Mouse (Mus musculus): ENCODE measurements around the gene Rnase4. TPM values are rescaled to one million over a fixed set of nuclear protein-coding genes. Genes with fewer than 3 reads are reported as not detected.

The Rnase4 gene
- 10 to 100 TPM; 15.1 to 16.7 TPM for total RNA-seq (2021)
- long read RNA-seq, transcript Rnase4-201 (2 exons, 1,518 nt), result major isoform, 8 of 8 reads
- long read RNA-seq, partial matches to known transcripts, result 0 of 8 reads
- long read RNA-seq, other reads (novel, unspliced or antisense), result 0 of 8 reads

DNA sequence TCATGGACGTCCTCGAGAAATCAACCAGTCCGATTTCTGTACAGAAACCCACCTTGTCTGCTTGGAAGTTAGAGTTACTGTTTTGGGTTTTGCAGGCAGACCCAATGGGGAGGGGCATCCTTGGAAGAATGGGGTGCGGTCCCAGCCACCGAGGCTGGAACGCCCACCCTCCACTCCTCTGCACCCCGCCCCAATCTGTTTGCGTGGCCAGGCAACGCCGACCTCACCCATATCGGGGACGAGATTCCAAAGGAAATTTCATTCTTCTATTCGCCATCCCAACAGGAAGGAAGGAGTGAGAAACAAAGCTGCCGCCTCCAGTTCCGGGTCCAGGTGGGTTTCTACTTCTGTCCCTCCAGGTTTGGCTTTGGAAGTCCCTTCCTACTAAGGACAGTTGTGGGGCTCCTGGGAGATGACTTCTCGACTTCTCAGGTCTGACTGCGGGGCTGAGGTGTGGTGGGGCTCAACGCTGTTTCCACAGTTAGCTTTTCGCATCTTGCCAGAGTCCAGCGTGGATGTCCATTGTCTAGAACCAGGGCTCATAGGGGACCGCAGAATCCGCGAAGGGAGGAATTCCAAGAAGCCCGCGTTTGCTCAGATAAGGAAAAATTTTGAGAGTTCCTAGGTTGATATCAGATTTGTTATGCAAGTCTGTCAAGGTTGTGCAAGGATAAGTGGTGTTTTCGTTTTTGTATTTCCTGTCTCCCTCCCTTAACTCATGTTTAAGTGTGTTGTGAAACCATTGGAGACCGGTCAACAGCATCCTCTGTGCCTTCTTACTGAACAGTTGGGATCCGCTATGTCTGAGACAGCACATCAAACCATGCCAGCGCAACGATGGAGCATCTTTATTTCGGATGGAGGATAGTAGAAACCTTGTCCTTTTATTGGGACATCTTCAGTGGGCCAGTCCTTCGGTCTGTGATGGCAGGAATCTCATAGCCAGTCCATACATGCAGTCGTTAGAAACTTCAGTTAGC lies at the start of gene Rnase4, which contains the start of gene Ang:
Gene Rnase4, plus strand, starts transcription at position 157 of the 980 bp plus-strand sequence.
Gene Ang, plus strand, starts transcription at position 230 of the 980 bp plus-strand sequence.
- DNase-seq (ENCODE audit: low spot score in 2 of 2), result no peak

DNA sequence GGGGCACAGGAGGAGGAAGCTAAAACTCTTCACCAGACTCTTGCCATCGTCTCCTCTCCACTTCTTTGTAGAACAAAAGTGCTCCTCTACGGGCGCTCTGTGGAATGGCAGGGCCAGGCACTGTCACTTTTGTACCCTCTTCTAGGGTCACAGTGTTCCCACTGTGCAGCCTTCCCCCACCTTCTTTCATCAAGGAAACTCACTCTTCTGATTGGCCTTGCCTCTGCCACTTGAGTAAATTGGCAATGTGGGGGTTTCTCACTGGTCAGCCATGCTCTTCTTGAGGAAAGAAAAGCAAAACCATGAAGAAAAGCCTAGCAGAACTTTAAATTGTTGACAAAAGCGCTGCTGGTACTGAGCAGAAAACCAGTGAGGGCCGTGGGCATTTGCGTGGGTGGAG lies 49.1 kb upstream of the Rnase4 start, which contains the start of gene Rnase9:
Gene Rnase9, minus strand, starts transcription at position 101 of the 400 bp plus-strand sequence.
- no peak for DNase-seq (ENCODE audit: low spot score in 2 of 2)

DNA sequence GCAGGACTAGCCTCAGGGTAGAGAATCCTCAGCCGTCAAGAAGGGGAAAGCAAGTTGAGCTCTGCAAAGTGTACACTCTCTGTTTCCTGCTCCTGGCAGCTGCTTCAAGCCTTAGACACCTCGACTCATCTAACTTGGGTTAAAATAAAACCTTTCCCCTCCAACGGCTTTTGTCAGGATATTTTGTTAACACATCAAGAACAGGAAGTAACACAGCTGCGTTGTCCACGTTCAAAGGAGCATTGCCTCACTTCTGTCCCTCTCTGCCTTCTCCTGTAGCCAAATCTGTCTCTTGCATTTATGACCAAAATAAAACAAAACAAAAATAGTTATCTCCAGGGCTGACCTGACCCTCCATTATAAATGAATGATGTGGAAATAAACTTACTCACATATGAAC lies 43.0 kb upstream of the Rnase4 start:
- no peak for DNase-seq (ENCODE audit: low spot score in 2 of 2)

DNA sequence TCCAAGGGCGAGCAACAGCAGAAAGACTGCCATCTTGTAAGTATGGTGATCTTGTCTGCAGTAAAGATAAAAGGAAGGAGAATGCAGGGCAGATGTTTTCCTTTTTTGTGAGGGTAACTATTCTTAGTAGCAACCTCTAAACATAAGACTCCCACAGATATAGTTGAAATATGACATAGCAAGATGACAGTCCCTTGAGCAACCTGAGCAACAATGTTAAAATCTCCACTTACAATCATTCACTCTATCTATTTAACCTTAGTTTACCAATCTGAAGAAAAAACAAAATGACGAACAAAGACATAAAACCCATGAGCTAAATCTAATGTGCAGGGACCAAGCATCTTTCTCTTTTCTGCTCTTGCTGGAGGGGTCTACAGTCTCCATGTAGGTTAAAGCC lies 40.8 kb upstream of the Rnase4 start, which contains the start of gene Rnase11:
Gene Rnase11, minus strand, starts transcription at position 101 of the 400 bp plus-strand sequence.
- DNase-seq (ENCODE audit: low spot score in 2 of 2), result no peak

DNA sequence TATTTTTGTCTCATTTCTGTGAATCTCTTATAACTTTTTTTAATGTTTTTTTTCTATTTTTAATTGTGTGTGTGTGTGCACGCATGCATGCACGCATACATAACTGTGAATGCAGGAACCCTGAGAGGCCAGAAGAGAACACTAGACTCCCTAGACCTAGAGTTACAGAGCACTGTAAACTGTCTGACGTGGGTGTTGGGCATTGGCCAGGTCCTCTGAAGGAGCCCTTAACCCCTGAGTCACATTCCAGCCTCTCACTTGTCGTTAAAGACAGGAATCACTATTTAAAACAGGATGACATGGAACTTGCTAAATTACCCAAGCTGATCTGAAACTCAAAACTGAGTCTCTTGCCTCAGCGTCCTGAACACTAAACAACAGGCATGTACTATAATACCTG lies 38.9 kb upstream of the Rnase4 start:
- no peak for DNase-seq (ENCODE audit: low spot score in 2 of 2)

DNA sequence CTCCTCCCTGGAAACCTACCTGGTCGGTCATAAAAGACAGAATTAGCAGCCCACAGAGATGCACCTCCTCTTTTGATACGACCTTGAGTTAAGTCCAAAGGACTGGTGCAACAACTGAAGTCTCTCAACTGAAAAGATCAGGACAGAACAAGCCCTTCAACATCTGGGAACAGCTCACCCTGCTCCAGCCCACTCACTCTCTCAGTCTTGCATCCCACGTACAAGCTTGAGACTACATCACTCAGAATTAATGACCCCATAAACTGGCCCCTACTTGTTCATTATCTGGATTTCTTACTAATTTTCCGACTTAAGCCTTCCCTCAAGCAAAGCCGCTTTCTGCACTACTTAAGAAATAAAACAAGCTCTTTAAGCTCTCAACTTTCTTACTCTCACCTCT lies 37.7 kb upstream of the Rnase4 start:
- DNase-seq (ENCODE audit: low spot score in 2 of 2), result no peak

DNA sequence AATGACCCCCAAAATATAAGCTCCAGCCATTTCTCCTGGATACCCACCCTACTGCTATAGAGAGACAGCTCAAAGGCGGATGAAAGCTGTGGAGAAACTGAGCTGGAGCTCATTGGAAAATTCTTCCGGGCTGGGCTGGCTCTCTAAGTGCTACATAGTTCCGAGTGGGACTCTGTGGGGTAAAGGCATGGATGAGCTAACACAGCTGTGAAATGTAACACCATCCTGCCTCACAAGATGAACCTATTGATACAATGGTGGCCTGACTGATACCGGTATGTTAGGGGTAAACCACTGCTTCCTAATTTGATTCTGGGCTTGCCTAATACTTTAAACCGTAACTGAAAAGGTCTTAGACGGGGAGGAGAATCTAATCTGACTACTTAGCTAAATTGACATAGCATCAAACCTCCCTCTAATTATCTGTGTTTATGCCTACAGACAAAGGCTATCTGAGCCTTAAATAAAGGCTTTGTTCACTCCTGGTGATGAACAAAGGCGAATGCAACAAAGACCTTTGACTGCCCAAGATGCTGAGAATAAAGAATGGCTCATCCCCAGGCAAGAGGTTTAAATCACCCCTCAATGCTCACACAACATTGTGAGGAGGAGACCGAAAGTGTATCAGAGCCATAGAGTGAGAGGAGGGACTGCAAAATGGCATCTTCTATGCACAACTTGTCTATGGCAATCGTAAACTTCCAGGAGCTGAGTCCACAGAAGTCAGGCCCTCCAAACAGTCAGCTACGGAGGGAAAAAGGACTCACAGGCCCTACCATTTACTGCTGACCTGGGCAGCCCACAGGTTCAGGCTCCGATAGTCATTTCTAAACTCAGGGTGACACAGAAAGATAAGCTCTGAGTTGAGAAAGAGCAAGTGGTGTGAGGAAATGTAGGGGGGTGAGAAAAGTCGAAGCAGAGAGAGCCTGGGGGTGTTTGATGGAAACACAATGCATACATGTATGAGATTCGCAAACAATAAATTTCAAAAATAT lies 36.3 kb upstream of the Rnase4 start:
- no peak for DNase-seq (ENCODE audit: low spot score in 2 of 2)

DNA sequence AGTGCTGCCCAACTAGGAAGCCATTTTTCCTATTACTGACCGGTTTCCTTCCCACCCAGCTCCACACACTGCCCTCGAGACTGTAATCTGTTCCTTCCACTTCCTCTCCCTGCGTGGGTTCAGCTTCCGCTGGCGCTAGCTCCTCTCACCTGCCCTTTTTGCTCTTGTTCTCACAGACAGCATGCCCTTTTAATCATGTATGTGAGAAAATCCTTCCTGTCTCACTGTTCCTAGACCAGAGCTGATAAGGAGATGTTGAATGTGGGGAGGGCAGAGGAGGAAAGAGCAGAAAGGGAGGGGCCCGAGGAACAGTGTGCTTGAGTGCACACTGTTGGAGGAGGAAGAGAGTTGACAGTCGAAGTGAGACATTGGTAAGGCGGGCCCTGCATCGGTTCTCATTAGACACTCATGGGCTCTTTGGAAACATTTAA lies 33.5 kb upstream of the Rnase4 start, which contains the start of gene Rnase12:
Gene Rnase12, minus strand, starts transcription at position 261 of the 431 bp plus-strand sequence.
- no peak for DNase-seq (ENCODE audit: low spot score in 2 of 2)

DNA sequence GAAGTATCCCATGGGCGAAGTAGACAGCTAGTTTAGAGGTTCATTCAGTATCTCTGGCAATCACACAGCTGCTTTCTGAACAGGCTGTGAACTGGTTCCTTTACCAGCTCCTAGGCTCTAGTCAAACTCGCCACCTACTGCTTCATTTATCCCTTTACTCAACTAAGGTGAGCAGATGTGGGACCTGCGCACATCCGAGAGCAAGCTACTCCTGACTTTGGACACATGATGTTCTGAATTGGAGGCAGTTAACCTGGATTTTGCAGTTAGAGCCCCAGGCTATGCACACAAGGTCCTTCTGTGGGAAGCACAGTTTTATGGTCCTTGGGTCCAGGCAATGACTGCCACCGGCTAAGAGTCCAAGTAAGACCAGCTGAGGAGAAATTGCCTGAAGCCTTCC lies 30.1 kb upstream of the Rnase4 start:
- no peak for DNase-seq (ENCODE audit: low spot score in 2 of 2)

DNA sequence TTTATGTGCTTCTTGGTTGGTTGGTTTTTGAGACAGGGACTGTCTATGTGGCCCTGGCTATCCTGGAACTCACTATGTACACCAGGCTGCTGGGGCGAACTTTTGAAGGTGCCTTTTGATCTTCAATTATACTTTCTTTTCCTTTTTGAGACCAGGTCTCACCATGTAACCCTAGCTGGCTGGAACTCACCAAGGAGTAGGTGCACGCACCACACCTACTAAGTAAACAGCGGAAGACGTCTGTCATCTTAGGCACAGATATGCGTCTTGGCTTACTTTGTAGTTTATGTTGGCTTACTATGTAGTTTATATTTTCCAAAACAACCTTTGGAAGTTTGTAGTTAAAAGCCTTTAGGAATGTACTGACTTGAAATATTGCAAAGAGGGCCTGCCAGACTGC lies 21.9 kb upstream of the Rnase4 start:
- no peak for DNase-seq (ENCODE audit: low spot score in 2 of 2)

DNA sequence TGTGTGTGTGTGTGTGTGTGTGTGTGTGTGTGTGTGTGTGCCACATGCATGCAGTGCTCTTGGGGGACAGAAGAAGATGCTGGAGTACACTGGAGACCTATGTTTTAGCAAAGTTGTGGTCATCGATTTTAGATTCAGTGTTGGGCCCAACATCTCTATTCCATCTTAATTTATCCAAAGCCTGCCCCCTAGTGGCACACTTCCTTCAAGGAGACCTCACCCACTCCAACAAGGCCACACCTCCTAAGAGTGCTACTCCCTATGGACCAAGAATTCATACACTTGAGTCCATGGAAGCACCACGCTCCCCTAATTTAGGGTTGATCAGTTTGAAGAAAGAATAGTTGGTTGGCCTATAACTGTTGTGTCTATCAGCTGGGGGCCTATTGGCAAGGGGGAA lies 21.3 kb upstream of the Rnase4 start:
- no peak for DNase-seq (ENCODE audit: low spot score in 2 of 2)

DNA sequence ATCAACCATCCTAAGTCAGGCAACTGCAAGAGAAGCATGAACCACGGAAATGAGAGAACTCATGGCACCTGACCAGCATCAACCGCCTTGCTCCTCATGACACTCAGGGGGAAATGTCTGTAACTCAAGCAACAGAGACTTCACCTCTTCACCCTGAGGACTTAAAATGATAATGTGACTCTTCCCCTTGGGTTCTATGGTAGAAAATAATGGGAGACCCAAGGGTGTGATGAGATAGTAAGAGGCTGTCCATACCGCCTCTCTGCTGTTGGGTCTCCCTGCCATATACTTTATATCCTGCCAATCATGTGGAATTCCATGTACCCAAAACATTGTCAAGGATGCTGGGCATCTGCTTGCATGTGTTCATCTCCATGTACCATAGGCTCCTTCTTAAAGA lies 16.5 kb upstream of the Rnase4 start, which contains the start of gene Olfr750:
Gene Olfr750, minus strand, starts transcription at position 101 of the 400 bp plus-strand sequence.
- no peak for DNase-seq (ENCODE audit: low spot score in 2 of 2)

DNA sequence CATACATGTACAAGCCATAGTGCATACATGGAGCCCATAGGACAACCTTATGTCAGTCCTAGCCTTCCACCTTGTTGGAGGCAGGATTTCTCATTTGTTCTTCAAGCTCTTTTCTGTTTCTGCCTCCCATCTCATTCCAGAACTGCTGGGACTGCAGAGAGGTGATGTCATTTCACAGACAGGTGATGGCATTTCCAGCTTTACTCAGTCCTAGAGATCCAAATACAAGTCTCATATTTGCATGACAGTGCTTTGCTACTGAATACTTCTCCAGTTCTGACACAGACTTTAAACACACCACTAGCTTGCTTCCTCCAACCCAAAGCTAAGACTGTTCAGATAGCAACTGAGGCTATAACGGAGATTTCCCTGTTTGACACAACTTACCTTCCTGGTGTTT lies 11.7 kb upstream of the Rnase4 start:
- no peak for DNase-seq (ENCODE audit: low spot score in 2 of 2)

DNA sequence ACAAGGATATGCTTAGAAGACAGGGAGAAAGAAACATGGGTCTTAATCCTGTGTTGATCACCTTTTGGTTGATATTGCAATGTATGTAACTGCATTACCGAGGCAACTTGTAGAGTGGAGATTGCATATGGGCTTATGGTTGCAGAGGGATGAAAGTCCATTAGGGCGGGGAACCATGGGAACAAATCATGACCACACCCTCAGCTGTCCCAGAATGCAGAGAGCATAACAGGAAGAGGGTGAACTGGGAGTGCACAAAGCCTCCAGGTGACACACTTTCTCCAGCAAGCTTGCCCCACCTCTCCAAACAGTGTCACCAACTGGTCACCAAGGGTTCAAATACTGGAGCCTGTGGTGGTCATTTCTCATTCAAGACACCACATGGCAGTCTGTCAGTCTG lies 9.8 kb upstream of the Rnase4 start:
- no peak for DNase-seq (ENCODE audit: low spot score in 2 of 2)

DNA sequence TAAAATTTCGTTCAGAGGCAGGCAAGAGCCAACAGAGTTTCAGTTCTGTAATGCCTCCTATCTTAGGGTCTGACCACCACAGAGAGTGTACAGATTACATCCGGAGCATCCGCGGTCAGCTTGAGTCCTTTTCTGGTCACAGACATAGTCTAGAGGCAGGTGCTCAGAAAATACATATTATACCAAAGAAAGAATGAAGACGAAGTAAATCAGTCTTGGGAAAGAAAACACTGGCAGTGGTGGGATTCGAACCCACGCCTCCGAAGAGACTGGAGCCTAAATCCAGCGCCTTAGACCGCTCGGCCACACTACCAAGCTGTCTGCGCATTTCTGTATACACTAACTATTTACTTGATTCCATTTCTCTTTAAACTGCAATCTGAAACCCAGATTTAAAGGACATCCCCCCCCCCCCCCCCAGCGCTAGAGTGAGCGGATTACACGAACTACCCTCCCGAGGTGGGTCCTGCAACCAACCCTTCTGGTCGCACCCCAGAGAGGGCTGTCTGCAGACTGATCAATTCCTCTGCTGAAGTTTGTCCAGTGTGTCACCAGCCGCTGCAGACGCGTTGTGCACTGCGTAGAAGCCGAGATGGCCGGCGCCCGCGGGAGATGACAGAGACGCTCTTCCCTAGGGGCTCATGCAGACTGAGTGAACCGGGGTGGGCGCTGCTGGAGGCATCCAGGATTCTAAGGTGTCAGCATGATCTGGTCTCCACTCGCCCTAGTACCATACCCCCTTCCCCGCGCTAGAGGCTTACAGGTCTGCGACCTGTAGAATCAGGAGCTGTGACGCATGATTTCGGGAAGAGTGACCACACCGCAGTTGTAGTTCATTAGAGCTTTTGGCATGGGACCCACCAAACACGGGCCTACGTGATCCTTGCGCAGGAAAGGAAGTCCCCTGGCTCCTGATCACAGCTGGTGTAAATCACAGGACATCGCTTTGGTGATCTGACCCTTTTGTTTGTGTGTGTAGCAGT lies 8.0 kb upstream of the Rnase4 start:
- DNase-seq (ENCODE audit: low spot score in 2 of 2), result peak; percentile 59 to 84

DNA sequence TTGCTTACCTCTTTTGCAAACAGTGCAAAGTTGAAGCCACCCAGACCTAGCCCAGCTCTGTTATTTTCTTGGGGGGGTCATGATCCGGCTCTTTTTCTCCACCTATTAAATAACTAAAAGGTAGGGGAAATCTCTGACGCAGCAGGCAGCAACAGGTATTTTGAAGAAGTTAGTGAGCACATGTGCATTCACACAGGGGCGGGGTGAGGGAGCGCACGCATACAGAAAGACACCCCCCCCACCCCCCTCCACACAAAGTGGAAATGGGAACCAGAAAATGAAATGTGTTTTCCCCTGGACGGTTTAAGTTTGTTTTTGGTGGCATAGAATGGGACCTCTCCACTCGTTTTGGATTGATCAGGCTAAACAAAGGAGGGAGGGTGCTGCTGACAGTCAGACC lies 7.1 kb upstream of the Rnase4 start:
- DNase-seq (ENCODE audit: low spot score in 2 of 2), result no peak

DNA sequence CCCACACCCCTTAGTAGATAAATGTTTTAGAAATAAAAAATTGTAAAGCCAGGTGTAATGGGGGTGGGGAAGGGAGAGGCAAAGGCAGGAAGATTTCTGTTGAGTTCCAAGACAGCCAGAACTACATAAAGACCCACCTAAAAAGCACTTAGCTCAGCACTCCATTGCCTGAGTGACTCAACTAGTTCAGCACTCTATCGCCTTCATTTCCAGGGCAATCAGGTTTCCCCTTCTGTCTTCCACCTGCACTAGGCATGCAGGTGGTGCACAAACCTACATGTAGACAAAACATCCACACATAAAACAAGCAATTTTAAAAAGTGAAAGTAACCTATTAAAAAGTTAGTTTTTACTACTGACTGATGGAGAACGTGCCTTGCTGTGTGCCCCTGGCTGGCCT lies 5.8 kb upstream of the Rnase4 start:
- DNase-seq (ENCODE audit: low spot score in 2 of 2), result no peak

DNA sequence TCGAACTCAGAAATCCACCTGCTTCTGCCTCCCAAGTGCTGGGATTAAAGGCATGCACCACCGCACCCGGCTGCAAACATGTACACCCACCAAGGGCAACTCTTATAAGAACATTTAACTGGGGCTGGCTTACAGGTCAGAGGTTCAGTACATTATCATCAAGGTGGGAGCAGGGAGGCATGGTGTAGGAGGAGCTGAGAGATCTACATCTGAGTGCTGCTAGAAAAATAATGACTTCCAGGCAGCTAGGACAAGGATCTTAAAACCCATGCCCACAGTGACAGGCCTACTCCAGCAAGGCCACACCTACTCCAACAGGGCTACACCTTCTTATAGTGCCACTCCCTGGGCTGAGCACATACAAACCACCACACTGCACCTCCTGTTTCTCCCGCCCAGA lies 5.0 kb upstream of the Rnase4 start:
- no peak for DNase-seq (ENCODE audit: low spot score in 2 of 2)

DNA sequence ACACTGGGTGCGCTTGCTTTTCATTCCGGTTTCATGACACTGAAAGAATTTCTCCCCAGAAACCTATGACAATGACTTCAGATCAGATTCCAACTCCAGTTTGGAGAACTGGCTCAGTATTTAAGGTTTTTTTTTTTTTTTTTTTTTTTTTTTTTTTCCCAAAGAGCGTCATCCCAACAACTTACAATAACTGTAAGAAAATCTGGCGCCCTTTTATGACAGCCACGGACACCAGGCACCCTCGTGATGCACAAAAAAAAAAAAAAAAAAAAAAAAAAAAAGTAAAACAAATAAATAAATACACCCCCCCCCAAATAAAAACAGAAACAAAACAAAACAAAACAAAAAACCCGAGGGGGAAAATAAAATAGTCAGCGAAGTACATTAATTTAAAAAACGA lies 3.1 kb upstream of the Rnase4 start:
- no peak for DNase-seq (ENCODE audit: low spot score in 2 of 2)
